10 mouse cellular contexts compared by ENCODE assay signal in the genomic region with DNA sequence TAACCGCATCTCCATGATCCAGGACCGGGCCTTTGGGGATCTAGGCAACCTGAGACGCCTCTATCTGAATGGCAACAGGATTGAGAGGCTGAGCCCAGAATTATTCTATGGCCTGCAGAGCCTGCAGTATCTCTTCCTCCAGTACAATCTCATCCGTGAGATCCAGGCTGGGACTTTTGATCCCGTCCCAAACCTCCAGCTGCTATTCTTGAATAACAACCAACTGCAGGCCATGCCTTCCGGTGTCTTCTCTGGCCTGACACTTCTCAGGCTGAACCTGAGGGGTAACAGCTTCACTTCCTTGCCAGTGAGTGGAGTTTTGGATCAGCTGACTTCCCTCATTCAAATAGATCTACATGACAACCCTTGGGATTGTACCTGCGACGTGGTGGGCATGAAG. TPM values are rescaled to one million over a fixed set of nuclear protein-coding genes. Genes with fewer than 3 reads are reported as not detected.
DNase-seq lines count a peak whose midpoint lies in the region; ATAC-seq lines count a peak whose summit lies in the region.
"Had no signal": no experiment of that assay in that cellular context is flagged by ENCODE, and none has a peak within 500 bp of the region (broad histone marks: within the 10 kb centered on the region; RNA-seq: fewer than 3 reads in every experiment).

No protein-coding gene starts in this region.

- no peaks in the 10 kb centered on the region for H3K36me3 ChIP-seq in intestine, embryonic 14.5 days (ENCODE audit: control insufficient read depth, insufficient read depth, low read length)
- H3K36me3 ChIP-seq in intestine, embryonic 16.5 days (ENCODE audit: control insufficient read depth, insufficient read depth, low read length) = no peaks in the 10 kb centered on the region
- H3K36me3 ChIP-seq in hindbrain, embryonic 10.5 days = peaks cover 17% of the 10 kb centered on the region
- peaks cover 4% of the 10 kb centered on the region; the same call in 1 of the 2 replicates for H3K36me3 ChIP-seq in midbrain, embryonic 14.5 days (ENCODE audit: control insufficient read depth, insufficient read depth, low read length)

- H3K27me3 ChIP-seq in intestine, embryonic 14.5 days (replicated peaks; ENCODE audit: control insufficient read depth, insufficient read depth, low read length) = peaks cover 41% of the 10 kb centered on the region
- H3K27me3 ChIP-seq in intestine, embryonic 16.5 days (replicated peaks; ENCODE audit: control insufficient read depth, insufficient read depth, low read length) = peaks cover 33% of the 10 kb centered on the region
- H3K27me3 ChIP-seq in hindbrain, embryonic 10.5 days (ENCODE audit: insufficient read depth, poor library complexity, severe bottlenecking) = peaks cover 35% of the 10 kb centered on the region
- no peaks in the 10 kb centered on the region for H3K27me3 ChIP-seq in midbrain, embryonic 14.5 days (ENCODE audit: control insufficient read depth, insufficient read depth, low read length)

- H3K4me1 ChIP-seq in intestine, embryonic 14.5 days (replicated peaks; ENCODE audit: control insufficient read depth, insufficient read depth, low read length) = peaks cover 5% of the 10 kb centered on the region; the same call in 1 of the 2 replicates
- peaks cover 13% of the 10 kb centered on the region for H3K4me1 ChIP-seq in intestine, embryonic 16.5 days (ENCODE audit: control insufficient read depth, insufficient read depth, low read length)
- H3K4me1 ChIP-seq in hindbrain, embryonic 10.5 days (replicated peaks) = peaks cover 30% of the 10 kb centered on the region
- peaks cover 21% of the 10 kb centered on the region for H3K4me1 ChIP-seq in midbrain, embryonic 14.5 days (ENCODE audit: control insufficient read depth, insufficient read depth, low read length)

- 67% methylated on average over 8 of the region's 8 CpGs for WGBS in intestine, embryonic 14.5 days
- WGBS in intestine, embryonic 16.5 days = 64% methylated on average over 8 of the region's 8 CpGs
- 66% methylated on average over 8 of the region's 8 CpGs for WGBS in hindbrain, embryonic 10.5 days
- WGBS in midbrain, embryonic 14.5 days = 78% methylated on average over 8 of the region's 8 CpGs

- peak; percentile 4 for DNase-seq in cerebellum, adult 11 months
- peak; percentile 53 for DNase-seq in intestine, embryonic 14.5 days (ENCODE audit: low spot score)
- peak; percentile 3 for DNase-seq in hindbrain, embryonic 10.5 days (ENCODE audit: low spot score)
- DNase-seq in midbrain, embryonic 14.5 days = no peak
- no peak for DNase-seq in retina, embryonic 14.5 days (ENCODE audit: low spot score)
- no peak for DNase-seq in right cerebral cortex, postnatal 4 days
- DNase-seq: adrenal gland, adult 2 months; liver had no signal

- H3K4me2 ChIP-seq in intestine, embryonic 14.5 days (ENCODE audit: low read length) = no peak overlapping the region
- no peak overlapping the region for H3K4me2 ChIP-seq in intestine, embryonic 16.5 days (ENCODE audit: low read depth, low read length)
- H3K4me2 ChIP-seq in midbrain, embryonic 14.5 days (ENCODE audit: low read length) = peak overlapping the region; percentile 68

- H3K9me3 ChIP-seq in intestine, embryonic 14.5 days (ENCODE audit: control insufficient read depth, low read length) = no peaks in the 10 kb centered on the region
- H3K9me3 ChIP-seq in intestine, embryonic 16.5 days (ENCODE audit: control insufficient read depth, low read length) = no peaks in the 10 kb centered on the region
- H3K9me3 ChIP-seq in hindbrain, embryonic 10.5 days = no peaks in the 10 kb centered on the region
- H3K9me3 ChIP-seq in midbrain, embryonic 14.5 days (ENCODE audit: control insufficient read depth, low read length) = no peaks in the 10 kb centered on the region

- H3K27ac ChIP-seq in intestine, embryonic 14.5 days (ENCODE audit: low read depth) = no peak overlapping the region
- H3K27ac ChIP-seq in intestine, embryonic 16.5 days (ENCODE audit: low read length) = no peak overlapping the region
- no peak overlapping the region for H3K27ac ChIP-seq in hindbrain, embryonic 10.5 days
- no peak overlapping the region for H3K27ac ChIP-seq in midbrain, embryonic 14.5 days (replicated peaks; ENCODE audit: low read depth, low read length)

- ATAC-seq in cerebellum, adult (ENCODE audit: insufficient number of reproducible peaks, low FRiP score, low TSS enrichment) = no peak
- ATAC-seq in intestine, embryonic 14.5 days (replicated peaks; ENCODE audit: low FRiP score, low TSS enrichment, low read depth) = no peak
- no peak for ATAC-seq in intestine, embryonic 16.5 days
- no peak for ATAC-seq in midbrain, embryonic 14.5 days (ENCODE audit: low FRiP score, low TSS enrichment)

- H3K4me3 ChIP-seq in intestine, embryonic 14.5 days (ENCODE audit: low read depth, low read length) = no peak overlapping the region
- H3K4me3 ChIP-seq in intestine, embryonic 16.5 days (ENCODE audit: low read length) = no peak overlapping the region
- H3K4me3 ChIP-seq in hindbrain, embryonic 10.5 days = peak overlapping the region; percentile 54; the same call in 1 of the 2 replicates
- no peak overlapping the region for H3K4me3 ChIP-seq in midbrain, embryonic 14.5 days (replicated peaks; ENCODE audit: low read depth, low read length)

- H3K9ac ChIP-seq in intestine, embryonic 14.5 days (ENCODE audit: low read length) = no peak overlapping the region
- no peak overlapping the region for H3K9ac ChIP-seq in intestine, embryonic 16.5 days (ENCODE audit: low read depth, low read length)
- H3K9ac ChIP-seq in midbrain, embryonic 14.5 days (replicated peaks; ENCODE audit: low read length) = no peak overlapping the region

RNA-seq across cellular contexts. Expression of gene Slitrk5, which starts 5.4 kb away (rescaled TPM):
- 5.0 and 6.1 TPM in 2 replicates for polyA plus RNA-seq in intestine, embryonic 14.5 days (2014; fragmentation: Nextera tagmentation; extraction: Ambion mirVana)
- 2.3 and 2.6 TPM in 2 replicates for polyA plus RNA-seq in intestine, embryonic 16.5 days (2015; fragmentation: Nextera tagmentation; extraction: Ambion mirVana)
- polyA plus RNA-seq in hindbrain, embryonic 10.5 days (2016; fragmentation: Nextera tagmentation; extraction: Ambion mirVana) = 13.4 and 16.1 TPM in 2 replicates
- 28.7 and 31.0 TPM in 2 replicates for polyA plus RNA-seq in midbrain, embryonic 14.5 days (2014; fragmentation: Nextera tagmentation; extraction: Ambion mirVana)

Comparison
In these comparisons a context has a peak if more than half of its experiments do, and no peak if none do; other contexts are left out.
1. DNase-seq: peak in cerebellum, adult 11 months (single experiment), intestine, embryonic 14.5 days (single experiment) and hindbrain, embryonic 10.5 days (single experiment); none in midbrain, embryonic 14.5 days (single experiment), retina, embryonic 14.5 days (single experiment) and right cerebral cortex, postnatal 4 days (single experiment).